Mouse (Mus musculus) bone marrow macrophage, adult 2 months (primary cell): Measurements from ENCODE around the gene Med1.

Experiments
- CTCF ChIP-seq: IDR thresholded peaks from 2 replicates; pipeline ENCODE4 v1.5.1; 2012; ENCODE audit warnings: low read depth, mild to moderate bottlenecking, low read length, moderate library complexity
- POLR2A ChIP-seq: IDR thresholded peaks from 2 replicates; pipeline ENCODE4 v1.6.1; 2012; ENCODE audit warnings: mild to moderate bottlenecking, low read depth, low read length, borderline replicate concordance

- TF ChIP-seq CTCF (no peak), POLR2A (no peak)
Measured at GRCm38 (mm10) chr11:98113504-98113903, 79.6 kb downstream of the Med1 start.
